Mouse (Mus musculus): ENCODE measurements at regions not wholly inside any gene's neighbourhood (a gene's known extent, or its start where the extent isn't known, plus 50 kb on each side); places are given as distances from the start of the nearest gene placed in this dataset.

- no peak for TF ChIP-seq CTCF (IDR thresholded peaks at IDR 0.05; ENCODE audit: extremely low read depth, insufficient read length, insufficient replicate concordance, low read depth, low read length)
- TF ChIP-seq POLR2A (IDR thresholded peaks at IDR 0.05; ENCODE audit: low read depth, low read length) = no peak
Observed at GRCm38 (mm10) chr10:21824418-21825025, 57.5 kb upstream of the Sgk1 start.
